Mouse (Mus musculus): ENCODE results near the gene Eif3l. TPM values are rescaled to one million over a fixed set of nuclear protein-coding genes. Genes with fewer than 3 reads are reported as not detected.

The Eif3l gene
- polyA plus RNA-seq, 1 experiment from 2014 or later, result 96.7 TPM

- Histone ChIP-seq H3K27ac (no peak overlapping the region), H3K36me3 (ENCODE audit: inconsistent target) (no peaks in the 10 kb centered on the region), H3K79me2 (ENCODE audit: inconsistent target) (no peaks in the 10 kb centered on the region), H3K4me3 (ENCODE audit: inconsistent target) (no peak overlapping the region)
- 14% methylated on average over 24 of the region's 24 CpGs for WGBS (ENCODE audit: missing documents)
Measured at GRCm38 (mm10) chr15:79040501-79041416, 34.2 kb upstream of the Eif3l start.

GRCm38 (mm10) chr15:79041585-79041984 lies 33.4 kb upstream of the Eif3l start, which contains the start of gene Galr3:
Gene Galr3, plus strand, starts transcription at chr15:79041885.
- H3K36me3 ChIP-seq (ENCODE audit: inconsistent target), result no peaks in the 10 kb centered on the region
- H3K79me2 ChIP-seq (ENCODE audit: inconsistent target), result no peaks in the 10 kb centered on the region
- H3K4me3 ChIP-seq (ENCODE audit: inconsistent target), result no peak within 1 kb of the TSS
- WGBS (ENCODE audit: missing documents), result 53% methylated on average over 5 of the region's 6 CpGs
- no peak within 1 kb of the TSS for H3K27ac ChIP-seq

GRCm38 (mm10) chr15:79042721-79043491 lies 32.1 kb upstream of the Eif3l start:
- H3K36me3 ChIP-seq (ENCODE audit: inconsistent target), result no peaks in the 10 kb centered on the region
- H3K79me2 ChIP-seq (ENCODE audit: inconsistent target), result no peaks in the 10 kb centered on the region
- no peak overlapping the region for H3K27ac ChIP-seq
- H3K4me3 ChIP-seq (ENCODE audit: inconsistent target), result no peak overlapping the region
- WGBS (ENCODE audit: missing documents), result 5% methylated on average over 105 of the region's 105 CpGs

DNA sequence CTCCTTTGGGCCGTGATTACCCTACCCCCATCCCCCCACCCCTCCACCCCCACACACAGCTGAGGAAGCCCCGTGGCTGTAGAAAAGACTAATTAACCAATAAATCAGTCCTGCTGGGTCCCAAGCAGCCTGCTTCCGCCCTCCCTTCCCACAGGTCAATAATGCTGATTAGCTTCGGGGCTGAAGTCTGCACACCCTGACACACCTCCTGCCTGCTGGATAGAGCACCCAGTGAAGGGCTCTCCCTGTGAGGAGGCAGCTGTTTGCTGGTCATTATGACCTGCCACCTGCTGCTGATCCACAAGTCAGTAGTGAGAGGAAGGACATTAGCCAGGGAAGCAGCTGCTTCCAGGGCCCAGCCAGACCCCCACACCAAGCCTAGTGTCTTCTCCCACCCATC lies 30.1 kb upstream of the Eif3l start:
- Histone ChIP-seq H3K79me2 (ENCODE audit: inconsistent target) (no peaks in the 10 kb centered on the region), H3K36me3 (ENCODE audit: inconsistent target) (no peaks in the 10 kb centered on the region), H3K4me3 (ENCODE audit: inconsistent target) (no peak overlapping the region), H3K27ac (no peak overlapping the region)
- 82% methylated on average over 4 of the region's 4 CpGs for WGBS (ENCODE audit: missing documents)

DNA sequence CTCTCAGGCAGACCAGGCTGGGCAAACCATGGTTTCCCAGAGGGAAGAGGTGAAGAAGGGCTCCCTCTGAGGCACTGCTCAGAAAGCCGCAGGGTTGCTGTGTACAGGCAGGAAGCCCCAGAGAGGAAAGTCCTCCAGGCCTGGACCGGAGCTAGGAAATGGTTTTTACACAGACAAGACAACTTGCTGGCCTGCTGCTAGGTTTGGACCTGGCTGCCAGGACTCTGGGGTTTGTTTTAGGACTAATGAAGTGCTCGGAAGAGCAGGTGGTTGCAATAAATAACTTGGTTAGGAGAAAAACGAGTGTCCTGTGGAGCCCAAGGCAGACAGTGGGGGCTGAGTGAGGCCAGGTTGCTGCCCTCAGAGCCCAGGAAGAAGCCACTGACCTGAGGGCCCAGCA lies 26.8 kb upstream of the Eif3l start:
- Histone ChIP-seq H3K4me3 (ENCODE audit: inconsistent target) (no peak overlapping the region), H3K36me3 (ENCODE audit: inconsistent target) (peaks cover 2% of the 10 kb centered on the region; the same call in 1 of the 2 replicates), H3K79me2 (ENCODE audit: inconsistent target) (no peaks in the 10 kb centered on the region), H3K27ac (no peak overlapping the region)
- WGBS (ENCODE audit: missing documents), result 88% methylated on average over 4 of the region's 4 CpGs

- WGBS (ENCODE audit: missing documents), result 91% methylated on average over 7 of the region's 9 CpGs
Measured at GRCm38 (mm10) chr15:79050160-79050845, 24.7 kb upstream of the Eif3l start.

GRCm38 (mm10) chr15:79050964-79051363 lies 24.0 kb upstream of the Eif3l start:
- Histone ChIP-seq H3K27ac (no peak overlapping the region), H3K4me3 (ENCODE audit: inconsistent target) (no peak overlapping the region), H3K36me3 (ENCODE audit: inconsistent target) (peaks cover 29% of the 10 kb centered on the region; the same call in 1 of the 2 replicates), H3K79me2 (ENCODE audit: inconsistent target) (no peaks in the 10 kb centered on the region)
- WGBS (ENCODE audit: missing documents), result 83% methylated on average over 2 of the region's 2 CpGs

More at GRCm38 (mm10) chr15:79050160-79050845, 24.7 kb upstream of the Eif3l start:
- Histone ChIP-seq H3K27ac (no peak overlapping the region), H3K36me3 (ENCODE audit: inconsistent target) (peaks cover 22% of the 10 kb centered on the region; the same call in 1 of the 2 replicates), H3K79me2 (ENCODE audit: inconsistent target) (no peaks in the 10 kb centered on the region), H3K4me3 (ENCODE audit: inconsistent target) (no peak overlapping the region)

DNA sequence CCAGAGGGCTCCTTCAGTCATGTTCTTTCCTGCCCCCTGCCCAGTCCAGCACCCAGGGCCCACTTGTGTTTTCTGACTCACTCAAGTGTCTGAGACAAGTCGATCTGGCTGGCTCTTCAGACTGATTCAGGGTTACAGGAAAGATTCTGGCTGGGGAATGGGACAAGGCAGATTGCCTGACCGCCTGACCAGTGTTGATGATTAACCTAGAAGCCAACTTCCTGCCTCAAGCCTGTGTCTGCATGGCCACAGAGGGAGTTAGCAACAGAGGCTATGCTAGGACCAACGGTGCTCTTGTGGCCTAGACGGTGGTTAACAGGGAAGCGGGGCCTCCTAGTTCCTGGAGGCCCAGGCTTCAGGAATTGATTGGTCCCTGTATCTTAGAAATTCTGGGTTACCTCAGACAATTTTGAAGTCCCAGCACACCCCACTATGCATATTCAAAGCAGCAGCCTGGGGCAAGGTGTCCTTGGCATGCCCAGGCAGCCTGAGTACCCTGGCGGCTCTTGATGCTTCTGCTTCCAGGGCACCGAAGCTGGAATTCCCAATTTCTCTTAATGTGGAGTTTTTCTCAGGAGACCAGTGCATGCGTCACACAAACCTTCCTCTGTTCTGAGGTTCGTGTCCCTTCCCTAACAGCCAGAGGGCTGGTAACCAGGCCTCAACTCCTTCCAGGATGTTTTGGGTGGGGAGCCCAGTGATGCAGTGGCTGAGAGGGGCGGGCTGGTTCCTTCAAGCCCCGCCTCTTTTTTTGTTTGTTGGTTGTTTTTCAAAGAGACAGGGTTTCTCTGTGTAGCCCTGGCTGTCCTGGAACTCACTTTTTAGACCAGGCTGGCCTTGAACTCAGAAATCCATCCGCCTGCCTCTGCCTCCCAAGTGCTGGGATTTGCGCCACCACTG lies 23.3 kb upstream of the Eif3l start:
- H3K79me2 ChIP-seq (ENCODE audit: inconsistent target), result no peaks in the 10 kb centered on the region
- WGBS (ENCODE audit: missing documents), result 65% methylated on average over 13 of the region's 13 CpGs
- peaks cover 36% of the 10 kb centered on the region; the same call in 1 of the 2 replicates for H3K36me3 ChIP-seq (ENCODE audit: inconsistent target)
- H3K4me3 ChIP-seq (ENCODE audit: inconsistent target), result no peak overlapping the region
- no peak overlapping the region for H3K27ac ChIP-seq

DNA sequence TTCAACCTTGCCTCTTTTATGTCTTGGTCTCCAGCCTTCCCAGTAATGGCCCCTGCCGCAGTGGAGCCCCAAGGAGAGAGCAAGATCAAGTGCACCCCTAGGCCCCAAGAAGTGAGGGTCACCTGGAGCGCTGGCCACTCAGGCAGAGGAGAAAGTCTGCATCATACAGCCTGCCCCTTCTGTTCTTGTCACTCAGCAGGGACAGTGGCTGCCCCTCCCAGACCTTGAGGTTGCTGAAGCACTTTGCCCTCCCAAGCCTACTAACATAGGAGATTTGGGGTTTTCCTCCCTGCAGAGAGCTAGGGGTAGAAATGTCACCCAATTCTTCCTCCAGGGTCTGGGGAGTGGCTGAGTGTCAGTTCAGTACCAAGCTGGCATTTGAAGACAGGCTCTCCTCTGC lies 22.6 kb upstream of the Eif3l start:
- H3K36me3 ChIP-seq (ENCODE audit: inconsistent target), result peaks cover 39% of the 10 kb centered on the region
- 91% methylated on average over 2 of the region's 2 CpGs for WGBS (ENCODE audit: missing documents)
- H3K4me3 ChIP-seq (ENCODE audit: inconsistent target), result no peak overlapping the region
- H3K79me2 ChIP-seq (ENCODE audit: inconsistent target), result no peaks in the 10 kb centered on the region
- no peak overlapping the region for H3K27ac ChIP-seq

GRCm38 (mm10) chr15:79056601-79057000 lies 18.4 kb upstream of the Eif3l start:
- H3K27ac ChIP-seq, result no peak overlapping the region

GRCm38 (mm10) chr15:79057850-79058249 lies 17.1 kb upstream of the Eif3l start:
- Histone ChIP-seq H3K36me3 (ENCODE audit: inconsistent target) (peaks cover 66% of the 10 kb centered on the region), H3K4me3 (ENCODE audit: inconsistent target) (no peak overlapping the region), H3K27ac (no peak overlapping the region), H3K79me2 (ENCODE audit: inconsistent target) (peaks cover 13% of the 10 kb centered on the region)
- 96% methylated on average over 6 of the region's 6 CpGs for WGBS (ENCODE audit: missing documents)

More at GRCm38 (mm10) chr15:79056601-79057000, 18.4 kb upstream of the Eif3l start:
- Histone ChIP-seq H3K36me3 (ENCODE audit: inconsistent target) (peaks cover 66% of the 10 kb centered on the region), H3K4me3 (ENCODE audit: inconsistent target) (no peak overlapping the region), H3K79me2 (ENCODE audit: inconsistent target) (peaks cover 6% of the 10 kb centered on the region)
- 98% methylated on average over 7 of the region's 7 CpGs for WGBS (ENCODE audit: missing documents)

- Histone ChIP-seq H3K36me3 (ENCODE audit: inconsistent target) (peaks cover 36% of the 10 kb centered on the region), H3K79me2 (ENCODE audit: inconsistent target) (peaks cover 13% of the 10 kb centered on the region), H3K4me3 (ENCODE audit: inconsistent target) (no peak overlapping the region), H3K27ac (no peak overlapping the region)
- WGBS (ENCODE audit: missing documents), result 95% methylated on average over 14 of the region's 14 CpGs
Measured at GRCm38 (mm10) chr15:79060887-79061565, 14.0 kb upstream of the Eif3l start.
